Mouse (Mus musculus): ENCODE results near the gene Ppp3r2. TPM values are rescaled to one million over a fixed set of nuclear protein-coding genes. Genes with fewer than 3 reads are reported as not detected.
A peak's percentile ranks its signal among the peaks of the same experiment; 100 is the strongest.

Ppp3r2 gene
- polyA plus RNA-seq (2014; fragmentation: Nextera tagmentation; extraction: Ambion mirVana), result 0.08 TPM in 1 of 2 replicates, not detected in the other

GRCm38 (mm10) chr4:49681812-49682211, at the start of gene Ppp3r2:
TSS of gene Ppp3r2 (minus strand) at chr4:49682024.
- Histone ChIP-seq H3K4me2 (no peak within 1 kb of the TSS), H3K9ac (no peak within 1 kb of the TSS), H3K9me3 (ENCODE audit: low read depth, low read length) (no peaks in the 10 kb centered on the region), H3K4me3 (ENCODE audit: low read depth, low read length) (no peak within 1 kb of the TSS), H3K27ac (ENCODE audit: low read depth) (no peak within 1 kb of the TSS), H3K36me3 (ENCODE audit: insufficient read depth) (no peaks in the 10 kb centered on the region), H3K27me3 (ENCODE audit: insufficient read depth, low read length) (no peaks in the 10 kb centered on the region), H3K4me1 (ENCODE audit: insufficient read depth) (no peaks in the 10 kb centered on the region)
- DNase-seq (no peak), ATAC-seq (ENCODE audit: insufficient read depth) (no peak)
- 68% methylated on average over 13 of the region's 13 CpGs for WGBS
- no peak for TF ChIP-seq CTCF (IDR thresholded peaks at IDR 0.05; ENCODE audit: low read depth)

GRCm38 (mm10) chr4:49729326-49729725, 47.5 kb upstream of the Ppp3r2 start:
- H3K27me3 ChIP-seq (ENCODE audit: insufficient read depth, low read length), result no peaks in the 10 kb centered on the region
- DNase-seq (no peak), ATAC-seq (ENCODE audit: insufficient read depth) (no peak)
- no peaks in the 10 kb centered on the region for H3K4me1 ChIP-seq (ENCODE audit: insufficient read depth)
- H3K4me2 ChIP-seq, result no peak overlapping the region
- 72% methylated on average over 3 of the region's 3 CpGs for WGBS
- no peaks in the 10 kb centered on the region for H3K36me3 ChIP-seq (ENCODE audit: insufficient read depth)
- TF ChIP-seq CTCF (IDR thresholded peaks at IDR 0.05; ENCODE audit: low read depth), result no peak
- no peak overlapping the region for H3K27ac ChIP-seq (ENCODE audit: low read depth)
- H3K4me3 ChIP-seq (ENCODE audit: low read depth, low read length), result no peak overlapping the region
- H3K9me3 ChIP-seq (ENCODE audit: low read depth, low read length), result no peaks in the 10 kb centered on the region
- H3K9ac ChIP-seq, result no peak overlapping the region

GRCm38 (mm10) chr4:49723908-49724307, 42.1 kb upstream of the Ppp3r2 start:
- Histone ChIP-seq H3K9me3 (ENCODE audit: low read depth, low read length) (no peaks in the 10 kb centered on the region), H3K27me3 (ENCODE audit: insufficient read depth, low read length) (no peaks in the 10 kb centered on the region), H3K27ac (ENCODE audit: low read depth) (no peak overlapping the region), H3K4me1 (ENCODE audit: insufficient read depth) (no peaks in the 10 kb centered on the region), H3K4me3 (ENCODE audit: low read depth, low read length) (no peak overlapping the region), H3K9ac (no peak overlapping the region), H3K4me2 (no peak overlapping the region), H3K36me3 (ENCODE audit: insufficient read depth) (no peaks in the 10 kb centered on the region)
- ATAC-seq (ENCODE audit: insufficient read depth), result no peak
- 93% methylated on average over 2 of the region's 2 CpGs for WGBS
- no peak for TF ChIP-seq CTCF (IDR thresholded peaks at IDR 0.05; ENCODE audit: low read depth)
- no peak for DNase-seq

DNA sequence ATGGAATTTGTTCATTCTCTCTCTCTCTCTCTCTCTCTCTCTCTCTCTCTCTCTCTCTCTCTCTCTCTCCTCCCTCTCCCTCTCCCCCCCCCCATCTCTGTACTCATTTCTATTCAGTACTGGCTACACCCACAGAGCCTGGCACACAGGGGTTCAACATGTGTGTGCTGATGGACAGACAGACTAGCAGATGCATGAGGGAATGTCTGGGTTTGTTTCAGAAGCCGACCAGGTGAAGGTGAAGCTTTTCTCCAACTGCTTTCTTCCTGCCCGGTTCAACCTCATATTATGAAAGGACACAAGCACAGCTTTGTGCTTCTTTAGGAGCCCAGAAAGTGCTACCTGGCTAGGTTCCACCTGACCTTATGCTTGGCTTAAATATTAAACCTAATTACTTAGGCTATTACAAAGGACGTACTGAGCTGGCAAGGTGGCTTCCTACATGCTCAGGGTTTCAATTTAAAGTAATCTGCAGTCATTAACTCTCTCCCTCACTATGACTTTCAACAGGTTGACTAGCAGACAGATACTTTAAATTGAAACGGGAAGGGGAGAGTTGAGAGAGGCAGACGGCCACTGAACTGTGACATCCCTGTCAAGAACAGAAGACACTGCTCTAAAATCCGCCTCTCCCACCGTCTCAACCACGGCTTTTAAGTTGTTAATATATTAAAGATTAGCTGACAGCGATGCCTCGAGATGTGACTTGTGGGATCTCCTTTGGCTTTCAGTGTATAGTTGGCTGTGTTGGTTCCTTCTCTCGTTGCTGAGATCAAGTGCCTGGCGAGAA, 9.8 kb upstream of the Ppp3r2 start:
- Histone ChIP-seq H3K4me3 (ENCODE audit: low read depth, low read length) (no peak overlapping the region), H3K4me2 (no peak overlapping the region), H3K36me3 (ENCODE audit: insufficient read depth) (no peaks in the 10 kb centered on the region), H3K9me3 (ENCODE audit: low read depth, low read length) (no peaks in the 10 kb centered on the region), H3K27ac (ENCODE audit: low read depth) (no peak overlapping the region), H3K27me3 (ENCODE audit: insufficient read depth, low read length) (no peaks in the 10 kb centered on the region), H3K4me1 (ENCODE audit: insufficient read depth) (no peaks in the 10 kb centered on the region), H3K9ac (no peak overlapping the region)
- 33% methylated on average over 12 of the region's 12 CpGs for WGBS
- DNase-seq (peak; percentile 48), ATAC-seq (ENCODE audit: insufficient read depth) (peak; percentile 33; the same call in 1 of the 2 replicates)
- no peak for TF ChIP-seq CTCF (IDR thresholded peaks at IDR 0.05; ENCODE audit: low read depth)

DNA sequence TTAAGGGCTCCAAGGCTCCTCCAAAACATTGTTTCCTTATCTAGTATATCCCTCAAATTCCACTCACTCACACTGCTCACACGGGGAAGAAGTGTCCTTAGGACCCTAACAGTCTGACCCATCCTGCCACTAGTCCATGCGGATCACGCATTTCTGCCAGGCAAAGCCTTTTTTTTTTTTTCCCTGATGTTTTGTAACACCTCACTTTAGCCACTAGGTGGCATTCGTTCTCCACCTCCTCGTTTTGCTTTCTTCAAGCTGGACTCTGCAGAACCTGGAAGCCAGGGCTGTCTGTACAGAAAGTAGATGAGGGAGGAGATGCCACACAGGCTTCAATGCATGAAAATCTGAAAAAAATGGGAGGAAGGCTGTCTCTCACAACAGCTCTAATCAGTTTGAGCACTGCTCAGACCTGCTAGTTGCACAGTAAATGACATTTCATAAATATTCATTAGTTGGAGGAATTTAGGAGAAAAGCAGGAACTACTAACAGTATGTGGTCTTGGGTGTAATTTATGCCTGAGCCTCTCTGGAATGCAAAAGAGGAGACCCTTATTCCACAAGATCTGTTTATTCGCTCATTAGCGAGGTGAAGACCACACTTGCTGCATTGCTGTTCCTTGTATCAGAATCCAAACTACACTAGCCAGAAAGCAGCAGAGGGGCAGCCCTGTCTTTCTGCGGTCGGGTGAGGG, 6.9 kb upstream of the Ppp3r2 start:
- DNase-seq (peak; percentile 85), ATAC-seq (ENCODE audit: insufficient read depth) (peak; percentile 62; the same call in 1 of the 2 replicates)
- Histone ChIP-seq H3K27me3 (ENCODE audit: insufficient read depth, low read length) (no peaks in the 10 kb centered on the region), H3K9me3 (ENCODE audit: low read depth, low read length) (no peaks in the 10 kb centered on the region), H3K36me3 (ENCODE audit: insufficient read depth) (no peaks in the 10 kb centered on the region), H3K4me1 (ENCODE audit: insufficient read depth) (no peaks in the 10 kb centered on the region), H3K9ac (no peak overlapping the region), H3K27ac (ENCODE audit: low read depth) (no peak overlapping the region), H3K4me2 (no peak overlapping the region), H3K4me3 (ENCODE audit: low read depth, low read length) (no peak overlapping the region)
- peak; percentile 85 for TF ChIP-seq CTCF (IDR thresholded peaks at IDR 0.05; ENCODE audit: low read depth)
- 23% methylated on average over 9 of the region's 9 CpGs for WGBS

DNA sequence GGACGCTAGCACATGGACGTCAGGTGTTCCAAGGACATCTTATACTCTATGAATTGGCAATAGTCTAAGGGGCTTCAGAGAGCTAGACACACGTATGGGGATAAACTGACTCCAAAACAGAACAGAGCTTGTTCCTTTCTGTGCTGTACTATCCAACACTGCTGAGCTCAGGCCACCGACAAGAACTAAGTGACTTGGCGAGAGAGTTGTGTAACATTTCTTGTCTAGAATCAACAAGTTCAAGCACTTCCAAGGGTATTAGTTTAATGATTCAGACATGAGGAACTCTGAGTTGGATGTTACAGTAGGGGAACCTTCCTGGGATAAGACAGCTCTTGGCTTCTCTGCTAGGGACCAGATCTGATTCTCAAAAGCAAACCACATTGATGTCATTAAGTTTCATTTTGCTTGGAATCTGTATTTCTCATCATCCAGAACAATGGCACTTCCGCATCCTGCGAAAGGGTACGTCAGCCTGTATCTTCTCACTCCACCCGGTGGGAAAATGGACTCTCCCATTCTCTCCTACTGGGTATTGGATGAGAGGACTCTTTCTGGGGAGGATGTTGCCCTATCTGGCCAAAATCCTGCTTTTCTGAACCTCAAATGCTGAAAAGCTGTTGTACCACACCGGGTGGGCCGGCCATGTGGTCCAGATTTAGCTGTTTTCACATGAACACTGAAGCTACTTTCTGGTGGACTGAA, 1.5 kb downstream of the Ppp3r2 start:
- Histone ChIP-seq H3K4me2 (no peak overlapping the region), H3K27ac (ENCODE audit: low read depth) (no peak overlapping the region), H3K9me3 (ENCODE audit: low read depth, low read length) (no peaks in the 10 kb centered on the region), H3K4me1 (ENCODE audit: insufficient read depth) (no peaks in the 10 kb centered on the region), H3K4me3 (ENCODE audit: low read depth, low read length) (no peak overlapping the region), H3K27me3 (ENCODE audit: insufficient read depth, low read length) (no peaks in the 10 kb centered on the region), H3K9ac (no peak overlapping the region), H3K36me3 (ENCODE audit: insufficient read depth) (no peaks in the 10 kb centered on the region)
- DNase-seq, result no peak
- no peak for ATAC-seq (ENCODE audit: insufficient read depth)
- WGBS, result 82% methylated on average over 11 of the region's 11 CpGs
- no peak for TF ChIP-seq CTCF (IDR thresholded peaks at IDR 0.05; ENCODE audit: low read depth)

DNA sequence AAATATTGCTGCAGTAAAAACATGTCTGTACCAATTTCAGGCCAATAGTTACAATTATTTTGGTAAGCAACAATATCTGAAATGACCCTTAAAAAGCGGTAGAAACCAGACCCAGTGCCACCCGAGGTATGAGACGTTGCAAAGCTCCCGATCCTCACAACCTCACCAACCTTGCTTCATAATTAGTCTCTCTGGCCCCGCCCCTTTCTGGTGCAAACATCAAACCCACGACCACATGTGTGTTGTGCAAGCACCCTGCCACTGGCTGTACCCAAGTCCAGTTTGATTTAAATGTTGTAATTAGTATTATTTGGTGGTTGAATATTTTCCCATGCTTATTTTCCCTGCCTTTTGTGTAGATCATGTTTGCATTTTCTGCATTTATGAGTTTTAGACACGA, 5.0 kb downstream of the Ppp3r2 start:
- no peak for TF ChIP-seq CTCF (IDR thresholded peaks at IDR 0.05; ENCODE audit: low read depth)
- H3K27ac ChIP-seq (ENCODE audit: low read depth), result no peak overlapping the region
- H3K9me3 ChIP-seq (ENCODE audit: low read depth, low read length), result no peaks in the 10 kb centered on the region
- no peak overlapping the region for H3K4me2 ChIP-seq
- H3K9ac ChIP-seq, result no peak overlapping the region
- no peak overlapping the region for H3K4me3 ChIP-seq (ENCODE audit: low read depth, low read length)
- no peak for ATAC-seq (ENCODE audit: insufficient read depth)
- H3K27me3 ChIP-seq (ENCODE audit: insufficient read depth, low read length), result no peaks in the 10 kb centered on the region
- no peak for DNase-seq
- H3K36me3 ChIP-seq (ENCODE audit: insufficient read depth), result no peaks in the 10 kb centered on the region
- 72% methylated on average over 7 of the region's 7 CpGs for WGBS
- H3K4me1 ChIP-seq (ENCODE audit: insufficient read depth), result no peaks in the 10 kb centered on the region
